15 mouse cellular contexts compared by ENCODE assay signal in the genomic region with DNA sequence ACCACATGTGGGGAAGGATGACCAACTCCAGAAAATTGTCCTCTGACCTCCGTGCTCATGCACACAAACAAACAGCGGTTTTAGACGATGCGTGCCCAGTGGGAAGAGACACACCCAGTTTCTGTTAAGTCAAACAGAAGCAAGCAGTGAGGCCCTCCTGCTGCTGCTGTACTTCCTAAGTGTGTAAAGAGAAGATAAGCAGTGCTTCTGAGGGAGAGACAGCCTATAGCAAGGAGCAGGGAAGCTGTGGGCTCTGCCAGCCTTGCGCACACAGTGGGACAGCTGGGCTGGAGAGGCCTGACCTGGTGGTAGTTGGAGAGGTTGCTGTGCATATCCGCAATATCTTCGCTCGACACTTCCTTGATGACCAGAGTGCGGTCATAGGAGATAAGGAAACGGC. TPM values are rescaled to one million over a fixed set of nuclear protein-coding genes. Genes with fewer than 3 reads are reported as not detected.
DNase-seq lines count a peak whose midpoint lies in the region; ATAC-seq lines count a peak whose summit lies in the region.
"Had no signal": no experiment of that assay in that cellular context is flagged by ENCODE, and none has a peak within 500 bp of the region (broad histone marks: within the 10 kb centered on the region; RNA-seq: fewer than 3 reads in every experiment).

No protein-coding gene starts in this region.

- H3K4me1 ChIP-seq in megakaryocyte, embryonic 14.5 days = peaks cover 44% of the 10 kb centered on the region
- H3K4me1 ChIP-seq in liver, embryonic 12.5 days = peaks cover 91% of the 10 kb centered on the region
- peaks cover 3% of the 10 kb centered on the region; the same call in 1 of the 2 replicates for H3K4me1 ChIP-seq in stomach, embryonic 16.5 days (ENCODE audit: control insufficient read depth, insufficient read depth, low read length)
- peaks cover 12% of the 10 kb centered on the region for H3K4me1 ChIP-seq in embryonic facial prominence, embryonic 10.5 days

- peak overlapping the region; percentile 72 for H3K9ac ChIP-seq in liver, embryonic 12.5 days
- H3K9ac ChIP-seq in stomach, embryonic 16.5 days (ENCODE audit: low read length) = no peak overlapping the region
- H3K9ac ChIP-seq: limb, embryonic 12.5 days had no signal

- peak overlapping the region; percentile 47 for H3K4me3 ChIP-seq in megakaryocyte, embryonic 14.5 days (replicated peaks)
- H3K4me3 ChIP-seq in liver, embryonic 12.5 days = peak overlapping the region; percentile 43
- H3K4me3 ChIP-seq in stomach, embryonic 16.5 days (replicated peaks; ENCODE audit: low read length) = no peak overlapping the region
- H3K4me3 ChIP-seq in embryonic facial prominence, embryonic 10.5 days = no peak overlapping the region
- H3K4me3 ChIP-seq: forebrain, embryonic 10.5 days; limb, embryonic 12.5 days had no signal

- peak overlapping the region; percentile 71 for H3K4me2 ChIP-seq in liver, embryonic 12.5 days
- no peak overlapping the region for H3K4me2 ChIP-seq in stomach, embryonic 16.5 days (ENCODE audit: low read depth, low read length)
- H3K4me2 ChIP-seq: limb, embryonic 12.5 days had no signal

- DNase-seq in left cerebral cortex, adult 18-20 months (ENCODE audit: low spot score in 2 of 2) = no peak
- no peak for DNase-seq in layer of hippocampus, adult 9-10 months (ENCODE audit: low spot score)
- no peak for DNase-seq in embryonic facial prominence, embryonic 10.5 days (ENCODE audit: low spot score)
- DNase-seq: cerebellum, adult 9-10 months; thymus, postnatal 14 days had no signal

- peak overlapping the region; percentile 99 for H3K27ac ChIP-seq in liver, embryonic 12.5 days
- no peak overlapping the region for H3K27ac ChIP-seq in stomach, embryonic 16.5 days (ENCODE audit: low read length)
- H3K27ac ChIP-seq in embryonic facial prominence, embryonic 10.5 days (replicated peaks) = no peak overlapping the region
- H3K27ac ChIP-seq: limb, embryonic 12.5 days; macrophage had no signal

- no peaks in the 10 kb centered on the region for H3K27me3 ChIP-seq in megakaryocyte, embryonic 14.5 days (replicated peaks)
- no peaks in the 10 kb centered on the region for H3K27me3 ChIP-seq in liver, embryonic 12.5 days (replicated peaks)
- no peaks in the 10 kb centered on the region for H3K27me3 ChIP-seq in stomach, embryonic 16.5 days (ENCODE audit: control insufficient read depth, insufficient read depth, low read length)
- no peaks in the 10 kb centered on the region for H3K27me3 ChIP-seq in embryonic facial prominence, embryonic 10.5 days (replicated peaks; ENCODE audit: low read depth, poor library complexity, severe bottlenecking)
- H3K27me3 ChIP-seq: limb, embryonic 12.5 days; Patski had no signal

- ATAC-seq in megakaryocyte, adult 5-6 weeks (ENCODE audit: poor library complexity, severe bottlenecking) = no peak
- ATAC-seq in common myeloid progenitor, adult 5-6 weeks (replicated peaks; ENCODE audit: low read depth, poor library complexity, severe bottlenecking) = peak; percentile 81
- peak; percentile 93 for ATAC-seq in liver, embryonic 12.5 days
- peak; percentile 80 for ATAC-seq in stomach, embryonic 16.5 days (ENCODE audit: insufficient read depth, low FRiP score)
- ATAC-seq: CD4-positive, CD25-positive, alpha-beta regulatory T cell, adult 4 months; Patski had no signal

- H3K36me3 ChIP-seq in megakaryocyte, embryonic 14.5 days (replicated peaks; ENCODE audit: low read length) = peaks cover 90% of the 10 kb centered on the region
- peaks cover 93% of the 10 kb centered on the region for H3K36me3 ChIP-seq in liver, embryonic 12.5 days
- H3K36me3 ChIP-seq in stomach, embryonic 16.5 days (ENCODE audit: control insufficient read depth, insufficient read depth, low read length) = peaks cover 10% of the 10 kb centered on the region; the same call in 1 of the 2 replicates
- peaks cover 82% of the 10 kb centered on the region for H3K36me3 ChIP-seq in embryonic facial prominence, embryonic 10.5 days (replicated peaks)

- 15% methylated on average over 10 of the region's 10 CpGs for WGBS in liver, embryonic 12.5 days (ENCODE audit: insufficient replicate concordance)
- 74% methylated on average over 10 of the region's 10 CpGs for WGBS in stomach, embryonic 16.5 days
- 89% methylated on average over 10 of the region's 10 CpGs for WGBS in embryonic facial prominence, embryonic 10.5 days

- H3K9me3 ChIP-seq in megakaryocyte, embryonic 14.5 days = no peaks in the 10 kb centered on the region
- H3K9me3 ChIP-seq in liver, embryonic 12.5 days (replicated peaks) = no peaks in the 10 kb centered on the region
- no peaks in the 10 kb centered on the region for H3K9me3 ChIP-seq in stomach, embryonic 16.5 days (replicated peaks; ENCODE audit: control insufficient read depth, low read length)
- H3K9me3 ChIP-seq in embryonic facial prominence, embryonic 10.5 days = no peaks in the 10 kb centered on the region
- H3K9me3 ChIP-seq: forebrain, embryonic 10.5 days; limb, embryonic 12.5 days had no signal

RNA-seq across cellular contexts. Expression of gene Pip4k2c, which starts 6.0 kb away (rescaled TPM):
- 10.4 and 19.6 TPM in 2 replicates for polyA plus RNA-seq in megakaryocyte, embryonic 14.5 days (2012; ENCODE audit: insufficient read depth, low replicate concordance)
- total RNA-seq in megakaryocyte, adult 5-6 weeks (2015) = 9.6 and 12.0 TPM in 2 replicates
- total RNA-seq in megakaryocyte, adult 5-6 weeks (2017) = 13.2 and 17.8 TPM in 2 replicates
- total RNA-seq in common myeloid progenitor, adult 5-6 weeks (2017) = 15.7 and 18.7 TPM in 2 replicates
- 44.7 and 50.0 TPM in 2 replicates for polyA plus RNA-seq in liver, embryonic 12.5 days (2016; fragmentation: Nextera tagmentation; extraction: Ambion mirVana)
- polyA plus RNA-seq in stomach, embryonic 16.5 days (2015; fragmentation: Nextera tagmentation; extraction: Ambion mirVana) = 33.5 and 34.4 TPM in 2 replicates
- 100 to 1,000 TPM; 116 to 121 TPM for total RNA-seq in left cerebral cortex, adult 18-20 months (2021)
- polyA plus RNA-seq in embryonic facial prominence, embryonic 10.5 days (2016; fragmentation: Nextera tagmentation; extraction: Ambion mirVana) = 25.3 and 25.9 TPM in 2 replicates

RNA-seq across cellular contexts. Expression of gene Dtx3, which starts 9.8 kb away (rescaled TPM):
- 51.0 and 171 TPM in 2 replicates for polyA plus RNA-seq in megakaryocyte, embryonic 14.5 days (2012; ENCODE audit: insufficient read depth, low replicate concordance)
- 8.2 and 9.2 TPM in 2 replicates for total RNA-seq in megakaryocyte, adult 5-6 weeks (2015)
- 4.5 and 9.1 TPM in 2 replicates for total RNA-seq in megakaryocyte, adult 5-6 weeks (2017)
- 29.7 and 36.7 TPM in 2 replicates for total RNA-seq in common myeloid progenitor, adult 5-6 weeks (2017)
- polyA plus RNA-seq in liver, embryonic 12.5 days (2016; fragmentation: Nextera tagmentation; extraction: Ambion mirVana) = 33.2 and 36.9 TPM in 2 replicates
- 68.6 and 79.4 TPM in 2 replicates for polyA plus RNA-seq in stomach, embryonic 16.5 days (2015; fragmentation: Nextera tagmentation; extraction: Ambion mirVana)
- total RNA-seq in left cerebral cortex, adult 18-20 months (2021) = 100 to 1,000 TPM; 198 to 222 TPM
- polyA plus RNA-seq in embryonic facial prominence, embryonic 10.5 days (2016; fragmentation: Nextera tagmentation; extraction: Ambion mirVana) = 107 and 115 TPM in 2 replicates

RNA-seq across cellular contexts. Expression of gene Arhgef25, which starts 15.5 kb away (rescaled TPM):
- polyA plus RNA-seq in megakaryocyte, embryonic 14.5 days (2012; ENCODE audit: insufficient read depth, low replicate concordance) = not detected in 2 replicates
- 0.16 TPM in 1 of 2 replicates, not detected in the other for total RNA-seq in megakaryocyte, adult 5-6 weeks (2015)
- 0.41 and 1.0 TPM in 2 replicates for total RNA-seq in megakaryocyte, adult 5-6 weeks (2017)
- total RNA-seq in common myeloid progenitor, adult 5-6 weeks (2017) = 9.7 and 16.4 TPM in 2 replicates
- 14.3 and 17.4 TPM in 2 replicates for polyA plus RNA-seq in liver, embryonic 12.5 days (2016; fragmentation: Nextera tagmentation; extraction: Ambion mirVana)
- polyA plus RNA-seq in stomach, embryonic 16.5 days (2015; fragmentation: Nextera tagmentation; extraction: Ambion mirVana) = 71.3 and 77.0 TPM in 2 replicates
- total RNA-seq in left cerebral cortex, adult 18-20 months (2021) = 100 to 1,000 TPM; 163 to 215 TPM
- polyA plus RNA-seq in embryonic facial prominence, embryonic 10.5 days (2016; fragmentation: Nextera tagmentation; extraction: Ambion mirVana) = 26.9 and 29.6 TPM in 2 replicates
- polyA plus RNA-seq: macrophage had no signal

RNA-seq across cellular contexts. Expression of gene Slc26a10, which starts 24.9 kb away (rescaled TPM):
- 0.23 and 0.76 TPM in 2 replicates for polyA plus RNA-seq in megakaryocyte, embryonic 14.5 days (2012; ENCODE audit: insufficient read depth, low replicate concordance)
- 0.91 TPM in 1 of 2 replicates, not detected in the other for total RNA-seq in megakaryocyte, adult 5-6 weeks (2015)
- total RNA-seq in megakaryocyte, adult 5-6 weeks (2017) = 0.22 and 0.53 TPM in 2 replicates
- 0.78 and 1.0 TPM in 2 replicates for total RNA-seq in common myeloid progenitor, adult 5-6 weeks (2017)
- polyA plus RNA-seq in liver, embryonic 12.5 days (2016; fragmentation: Nextera tagmentation; extraction: Ambion mirVana) = 3.0 and 3.6 TPM in 2 replicates
- 1.2 and 1.4 TPM in 2 replicates for polyA plus RNA-seq in stomach, embryonic 16.5 days (2015; fragmentation: Nextera tagmentation; extraction: Ambion mirVana)
- 1 to 10 TPM; 4.3 to 4.6 TPM for total RNA-seq in left cerebral cortex, adult 18-20 months (2021)
- polyA plus RNA-seq in embryonic facial prominence, embryonic 10.5 days (2016; fragmentation: Nextera tagmentation; extraction: Ambion mirVana) = 2.1 and 2.9 TPM in 2 replicates

RNA-seq across cellular contexts. Expression of gene B4galnt1, which starts 40.3 kb away (rescaled TPM):
- 71.2 and 76.1 TPM in 2 replicates for polyA plus RNA-seq in megakaryocyte, embryonic 14.5 days (2012; ENCODE audit: insufficient read depth, low replicate concordance)
- 113 TPM in 2 replicates for total RNA-seq in megakaryocyte, adult 5-6 weeks (2015)
- 67.7 and 75.5 TPM in 2 replicates for total RNA-seq in megakaryocyte, adult 5-6 weeks (2017)
- total RNA-seq in common myeloid progenitor, adult 5-6 weeks (2017) = 56.5 TPM in 2 replicates
- 12.6 TPM in 2 replicates for polyA plus RNA-seq in liver, embryonic 12.5 days (2016; fragmentation: Nextera tagmentation; extraction: Ambion mirVana)
- 29.3 and 34.3 TPM in 2 replicates for polyA plus RNA-seq in stomach, embryonic 16.5 days (2015; fragmentation: Nextera tagmentation; extraction: Ambion mirVana)
- total RNA-seq in left cerebral cortex, adult 18-20 months (2021) = 100 to 1,000 TPM; 119 to 130 TPM
- 3.0 and 3.8 TPM in 2 replicates for polyA plus RNA-seq in embryonic facial prominence, embryonic 10.5 days (2016; fragmentation: Nextera tagmentation; extraction: Ambion mirVana)

Comparison
In these comparisons a context has a peak if more than half of its experiments do, and no peak if none do; other contexts are left out.
1. H3K4me3 ChIP-seq: peak in megakaryocyte, embryonic 14.5 days (single experiment) and liver, embryonic 12.5 days (single experiment); none in stomach, embryonic 16.5 days (single experiment) and embryonic facial prominence, embryonic 10.5 days (single experiment).
2. RNA of gene Arhgef25, which starts 15.5 kb away (polyA plus RNA-seq): 71.3 to 77.0 TPM in stomach, embryonic 16.5 days, 26.9 to 29.6 TPM in embryonic facial prominence, embryonic 10.5 days and 14.3 to 17.4 TPM in liver, embryonic 12.5 days; not detected in megakaryocyte, embryonic 14.5 days; every median in the first group is over 10 times any median in the second.